Mouse (Mus musculus): ENCODE measurements at regions not wholly inside any gene's neighbourhood (a gene's known extent, or its start where the extent isn't known, plus 50 kb on each side); places are given as distances from the start of the nearest gene placed in this dataset.

DNA sequence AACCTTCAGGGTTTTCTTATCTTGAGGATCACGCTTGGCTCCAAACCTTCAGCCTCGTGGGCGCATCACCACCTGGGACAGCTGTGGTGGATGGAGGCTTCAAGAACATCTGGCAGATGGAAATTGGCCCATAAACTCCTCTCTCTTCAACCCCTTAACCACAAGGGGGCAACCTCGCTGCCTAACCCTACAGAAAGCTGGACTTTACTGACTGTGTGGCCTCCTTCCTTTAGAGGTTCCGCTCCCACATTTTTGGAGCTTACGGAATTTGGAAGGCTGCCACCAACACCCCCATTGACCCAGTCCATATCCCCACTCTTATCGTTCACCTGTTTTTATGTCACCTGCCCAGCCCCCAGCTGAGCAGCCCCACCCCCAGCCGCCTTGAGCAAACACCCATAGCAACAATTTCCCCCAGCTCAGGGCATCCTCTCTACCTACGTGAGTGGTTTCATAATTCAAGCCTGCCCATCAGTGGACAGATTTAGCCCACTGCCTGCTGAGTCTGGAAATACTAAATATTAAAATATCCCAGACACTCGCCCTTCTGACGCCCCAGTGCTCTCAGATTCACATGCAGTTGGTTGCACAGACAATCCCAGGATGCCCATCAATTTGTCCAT is 167.0 kb upstream of the Slc22a22 start:
- H3K4me1 ChIP-seq (ENCODE audit: insufficient read depth, low read length), result no peaks in the 10 kb centered on the region
- no peak overlapping the region for H3K9ac ChIP-seq (replicated peaks; ENCODE audit: low read length)
- H3K9me3 ChIP-seq (ENCODE audit: low read length), result no peaks in the 10 kb centered on the region
- no peak overlapping the region for H3K27ac ChIP-seq (ENCODE audit: low read length)
- ATAC-seq (ENCODE audit: low FRiP score, low TSS enrichment), result peak; percentile 19; the same call in 1 of the 2 replicates
- H3K4me2 ChIP-seq (replicated peaks; ENCODE audit: low read depth, low read length), result no peak overlapping the region
- no peak overlapping the region for H3K4me3 ChIP-seq (ENCODE audit: low read length)
- 54% methylated on average over 11 of the region's 11 CpGs for WGBS
- H3K27me3 ChIP-seq (ENCODE audit: insufficient read depth, low read length), result no peaks in the 10 kb centered on the region
- H3K36me3 ChIP-seq (ENCODE audit: insufficient read depth, low read length), result no peaks in the 10 kb centered on the region

- H3K4me2 ChIP-seq (replicated peaks; ENCODE audit: low read depth, low read length), result no peak overlapping the region
- no peak for ATAC-seq (ENCODE audit: low FRiP score, low TSS enrichment)
- no peak overlapping the region for H3K27ac ChIP-seq (ENCODE audit: low read length)
- H3K27me3 ChIP-seq (ENCODE audit: insufficient read depth, low read length), result no peaks in the 10 kb centered on the region
- 68% methylated on average over 7 of the region's 7 CpGs for WGBS
- H3K4me1 ChIP-seq (ENCODE audit: insufficient read depth, low read length), result no peaks in the 10 kb centered on the region
- no peaks in the 10 kb centered on the region for H3K36me3 ChIP-seq (ENCODE audit: insufficient read depth, low read length)
- H3K9me3 ChIP-seq (ENCODE audit: low read length), result no peaks in the 10 kb centered on the region
- no peak overlapping the region for H3K4me3 ChIP-seq (ENCODE audit: low read length)
- H3K9ac ChIP-seq (replicated peaks; ENCODE audit: low read length), result no peak overlapping the region
Observed at GRCm38 (mm10) chr15:57639115-57639514, 161.7 kb upstream of the Slc22a22 start.

- H3K4me1 ChIP-seq (ENCODE audit: insufficient read depth, low read length), result no peaks in the 10 kb centered on the region
- no peak overlapping the region for H3K27ac ChIP-seq (ENCODE audit: low read length)
- H3K9me3 ChIP-seq (ENCODE audit: low read length), result no peaks in the 10 kb centered on the region
- H3K9ac ChIP-seq (replicated peaks; ENCODE audit: low read length), result no peak overlapping the region
- WGBS, result 88% methylated on average over 3 of the region's 3 CpGs
- H3K36me3 ChIP-seq (ENCODE audit: insufficient read depth, low read length), result no peaks in the 10 kb centered on the region
- no peak overlapping the region for H3K4me3 ChIP-seq (ENCODE audit: low read length)
- H3K27me3 ChIP-seq (ENCODE audit: insufficient read depth, low read length), result no peaks in the 10 kb centered on the region
- no peak for ATAC-seq (ENCODE audit: low FRiP score, low TSS enrichment)
- no peak overlapping the region for H3K4me2 ChIP-seq (replicated peaks; ENCODE audit: low read depth, low read length)
Observed at GRCm38 (mm10) chr15:57633067-57633466, 155.6 kb upstream of the Slc22a22 start.

- Histone ChIP-seq H3K9ac (replicated peaks; ENCODE audit: low read length) (no peak overlapping the region), H3K9me3 (ENCODE audit: low read length) (no peaks in the 10 kb centered on the region), H3K27ac (ENCODE audit: low read length) (no peak overlapping the region), H3K4me3 (ENCODE audit: low read length) (no peak overlapping the region), H3K36me3 (ENCODE audit: insufficient read depth, low read length) (no peaks in the 10 kb centered on the region), H3K4me1 (ENCODE audit: insufficient read depth, low read length) (no peaks in the 10 kb centered on the region), H3K27me3 (ENCODE audit: insufficient read depth, low read length) (no peaks in the 10 kb centered on the region), H3K4me2 (replicated peaks; ENCODE audit: low read depth, low read length) (no peak overlapping the region)
- WGBS, result 88% methylated on average over 8 of the region's 8 CpGs
- no peak for ATAC-seq (ENCODE audit: low FRiP score, low TSS enrichment)
Observed at GRCm38 (mm10) chr15:57632537-57632936, 155.1 kb upstream of the Slc22a22 start.

DNA sequence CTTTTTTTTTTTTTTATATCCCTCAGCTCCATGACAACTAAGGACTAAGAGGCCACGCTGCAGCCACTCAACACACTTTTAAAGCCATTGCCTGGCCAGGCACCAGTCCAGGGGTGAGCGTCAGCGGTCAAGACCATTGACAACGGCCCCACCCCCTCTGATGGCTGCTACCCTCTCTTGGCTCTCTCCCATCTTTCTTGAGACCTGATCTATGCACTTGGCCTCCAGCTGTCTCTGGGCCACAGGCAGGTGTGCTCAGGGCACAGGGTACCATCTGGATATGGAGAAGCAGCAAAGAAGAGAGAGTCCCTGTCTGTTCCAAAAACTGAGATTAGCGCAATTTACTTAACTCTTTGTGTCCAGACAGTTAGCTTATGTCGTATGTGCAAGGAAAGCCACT is 141.0 kb upstream of the Slc22a22 start:
- Histone ChIP-seq H3K36me3 (ENCODE audit: insufficient read depth, low read length) (no peaks in the 10 kb centered on the region), H3K9me3 (ENCODE audit: low read length) (no peaks in the 10 kb centered on the region), H3K27me3 (ENCODE audit: insufficient read depth, low read length) (no peaks in the 10 kb centered on the region), H3K27ac (ENCODE audit: low read length) (no peak overlapping the region), H3K9ac (replicated peaks; ENCODE audit: low read length) (no peak overlapping the region), H3K4me1 (ENCODE audit: insufficient read depth, low read length) (0 out of 2 replicates have a peak, but pooled peaks cover 5% of the 10 kb centered on the region), H3K4me2 (replicated peaks; ENCODE audit: low read depth, low read length) (no peak overlapping the region), H3K4me3 (ENCODE audit: low read length) (no peak overlapping the region)
- WGBS, result 82% methylated on average over 6 of the region's 6 CpGs
- no peak for ATAC-seq (ENCODE audit: low FRiP score, low TSS enrichment)

DNA sequence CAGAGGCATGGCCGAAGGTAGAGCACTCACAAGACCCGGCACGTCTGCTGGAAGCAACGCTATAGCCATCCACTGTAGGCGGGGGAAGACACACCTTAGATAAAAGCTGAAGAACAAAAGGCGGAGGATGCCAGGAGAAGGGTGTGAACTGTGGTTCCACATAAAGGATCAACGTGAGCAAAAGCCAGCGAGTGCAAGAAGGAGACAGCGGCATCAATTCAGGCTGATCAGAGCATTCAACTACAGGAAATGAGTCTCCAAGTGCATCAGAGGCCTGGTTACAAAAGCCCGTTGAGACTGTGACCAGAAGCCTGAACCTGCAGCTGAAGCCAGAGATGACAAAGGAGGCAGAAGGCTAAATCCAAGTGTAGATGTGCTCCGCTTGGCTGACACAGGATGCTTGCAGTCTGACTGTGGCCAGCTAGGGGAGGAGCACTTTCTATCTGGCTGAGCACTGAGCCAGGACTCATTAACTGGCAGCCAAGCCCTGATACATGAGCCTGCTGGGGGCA is 139.5 kb upstream of the Slc22a22 start:
- Histone ChIP-seq H3K27me3 (ENCODE audit: insufficient read depth, low read length) (no peaks in the 10 kb centered on the region), H3K4me1 (ENCODE audit: insufficient read depth, low read length) (0 out of 2 replicates have a peak, but pooled peaks cover 5% of the 10 kb centered on the region), H3K36me3 (ENCODE audit: insufficient read depth, low read length) (no peaks in the 10 kb centered on the region), H3K9me3 (ENCODE audit: low read length) (no peaks in the 10 kb centered on the region), H3K4me3 (ENCODE audit: low read length) (no peak overlapping the region), H3K9ac (replicated peaks; ENCODE audit: low read length) (no peak overlapping the region), H3K4me2 (replicated peaks; ENCODE audit: low read depth, low read length) (no peak overlapping the region), H3K27ac (ENCODE audit: low read length) (no peak overlapping the region)
- 22% methylated on average over 11 of the region's 11 CpGs for WGBS
- ATAC-seq (ENCODE audit: low FRiP score, low TSS enrichment), result peak; percentile 79; the same call in 1 of the 2 replicates

GRCm38 (mm10) chr15:57610006-57610405 is 132.6 kb upstream of the Slc22a22 start:
- Histone ChIP-seq H3K4me2 (replicated peaks; ENCODE audit: low read depth, low read length) (no peak overlapping the region), H3K9ac (replicated peaks; ENCODE audit: low read length) (no peak overlapping the region), H3K27me3 (ENCODE audit: insufficient read depth, low read length) (no peaks in the 10 kb centered on the region), H3K4me1 (ENCODE audit: insufficient read depth, low read length) (no peaks in the 10 kb centered on the region), H3K27ac (ENCODE audit: low read length) (no peak overlapping the region), H3K4me3 (ENCODE audit: low read length) (no peak overlapping the region), H3K9me3 (ENCODE audit: low read length) (no peaks in the 10 kb centered on the region), H3K36me3 (ENCODE audit: insufficient read depth, low read length) (no peaks in the 10 kb centered on the region)
- ATAC-seq (ENCODE audit: low FRiP score, low TSS enrichment), result no peak
- 95% methylated on average over 2 of the region's 2 CpGs for WGBS

DNA sequence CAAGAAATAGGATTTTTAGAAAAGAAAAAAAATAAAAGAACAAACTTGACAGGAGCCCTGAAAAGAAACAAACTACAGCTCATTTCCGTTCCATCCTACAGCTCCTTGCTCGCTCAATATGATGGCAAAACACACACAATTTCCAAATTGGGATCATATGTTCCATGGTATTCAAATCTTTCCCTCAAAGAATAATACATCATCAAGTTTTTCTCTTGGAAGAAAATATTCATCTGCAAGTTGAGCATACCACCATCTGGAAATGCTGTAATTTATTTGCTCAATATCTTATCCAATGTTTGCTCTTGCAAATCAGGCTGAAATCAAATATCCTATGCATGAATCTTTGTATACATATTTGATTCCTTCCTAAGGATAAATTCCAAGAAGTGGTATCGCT is 131.1 kb upstream of the Slc22a22 start:
- Histone ChIP-seq H3K36me3 (ENCODE audit: insufficient read depth, low read length) (no peaks in the 10 kb centered on the region), H3K4me1 (ENCODE audit: insufficient read depth, low read length) (no peaks in the 10 kb centered on the region), H3K27ac (ENCODE audit: low read length) (no peak overlapping the region), H3K27me3 (ENCODE audit: insufficient read depth, low read length) (no peaks in the 10 kb centered on the region), H3K9ac (replicated peaks; ENCODE audit: low read length) (no peak overlapping the region), H3K9me3 (ENCODE audit: low read length) (no peaks in the 10 kb centered on the region), H3K4me3 (ENCODE audit: low read length) (no peak overlapping the region), H3K4me2 (replicated peaks; ENCODE audit: low read depth, low read length) (no peak overlapping the region)
- WGBS, result 85% methylated on average over 3 of the region's 3 CpGs
- ATAC-seq (ENCODE audit: low FRiP score, low TSS enrichment), result no peak

- Histone ChIP-seq H3K4me1 (ENCODE audit: insufficient read depth, low read length) (no peaks in the 10 kb centered on the region), H3K4me3 (ENCODE audit: low read length) (no peak overlapping the region), H3K9ac (replicated peaks; ENCODE audit: low read length) (no peak overlapping the region), H3K27me3 (ENCODE audit: insufficient read depth, low read length) (no peaks in the 10 kb centered on the region), H3K9me3 (ENCODE audit: low read length) (no peaks in the 10 kb centered on the region), H3K27ac (ENCODE audit: low read length) (no peak overlapping the region), H3K4me2 (replicated peaks; ENCODE audit: low read depth, low read length) (no peak overlapping the region), H3K36me3 (ENCODE audit: insufficient read depth, low read length) (no peaks in the 10 kb centered on the region)
- WGBS, result 11% methylated on average over 6 of the region's 6 CpGs
- ATAC-seq (ENCODE audit: low FRiP score, low TSS enrichment), result peak; percentile 78
Observed at GRCm38 (mm10) chr15:57600562-57600961, 123.1 kb upstream of the Slc22a22 start.

DNA sequence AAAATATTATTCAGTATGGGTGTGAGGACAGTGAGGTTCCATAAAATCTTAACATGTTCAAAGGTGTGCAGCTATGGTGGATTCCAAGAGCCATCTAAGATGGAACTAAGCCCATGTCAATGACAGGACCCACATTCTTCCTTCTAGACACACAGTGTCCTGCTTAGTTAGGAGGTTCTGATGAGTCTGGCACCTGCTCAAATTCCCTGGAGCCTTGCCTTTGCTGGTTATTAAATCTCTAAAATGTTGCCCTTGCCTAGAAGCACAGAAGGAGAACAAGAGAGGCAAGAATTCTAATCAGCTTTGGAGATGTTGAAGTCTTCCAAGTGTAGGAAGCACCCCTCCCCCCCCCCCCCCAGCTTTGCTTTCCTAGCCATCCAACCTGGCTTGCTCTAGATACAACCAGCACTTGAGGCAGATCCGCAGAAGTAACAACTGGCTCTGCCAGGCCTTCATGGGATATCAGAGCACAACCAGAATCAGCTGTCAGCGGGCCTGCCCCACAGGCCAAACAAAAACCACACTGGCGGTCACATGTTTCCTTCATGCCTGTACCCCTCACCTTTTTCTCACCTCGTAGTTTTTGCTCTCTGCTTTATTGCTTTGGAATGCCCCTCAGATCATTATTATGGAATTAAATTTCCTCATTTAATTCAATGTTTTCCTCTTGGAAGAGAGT is 116.0 kb upstream of the Slc22a22 start:
- no peaks in the 10 kb centered on the region for H3K27me3 ChIP-seq (ENCODE audit: insufficient read depth, low read length)
- no peaks in the 10 kb centered on the region for H3K36me3 ChIP-seq (ENCODE audit: insufficient read depth, low read length)
- no peak overlapping the region for H3K27ac ChIP-seq (ENCODE audit: low read length)
- no peak for ATAC-seq (ENCODE audit: low FRiP score, low TSS enrichment)
- no peak overlapping the region for H3K9ac ChIP-seq (replicated peaks; ENCODE audit: low read length)
- H3K9me3 ChIP-seq (ENCODE audit: low read length), result no peaks in the 10 kb centered on the region
- no peak overlapping the region for H3K4me2 ChIP-seq (replicated peaks; ENCODE audit: low read depth, low read length)
- no peak overlapping the region for H3K4me3 ChIP-seq (ENCODE audit: low read length)
- peaks cover 10% of the 10 kb centered on the region; the same call in 1 of the 2 replicates for H3K4me1 ChIP-seq (ENCODE audit: insufficient read depth, low read length)
- WGBS, result 77% methylated on average over 4 of the region's 4 CpGs

Data from kidney, embryonic 16.5 days (tissue).